Mouse (Mus musculus) bone marrow macrophage, adult 2 months (primary cell): ENCODE results near the gene Dennd5a.

ENCODE experiments used
- CTCF ChIP-seq: IDR thresholded peaks from 2 replicates; pipeline ENCODE4 v1.5.1; 2012; ENCODE audit warnings: low read depth, mild to moderate bottlenecking, low read length, moderate library complexity
- POLR2A ChIP-seq: IDR thresholded peaks from 2 replicates; pipeline ENCODE4 v1.6.1; 2012; ENCODE audit warnings: mild to moderate bottlenecking, low read depth, low read length, borderline replicate concordance

GRCm38 (mm10) chr7:109889300-109889699 lies 71.0 kb downstream of the Dennd5a start:
- no peak for TF ChIP-seq POLR2A
- TF ChIP-seq CTCF: no peak
